Mouse (Mus musculus): ENCODE measurements around the gene Shb.

Shb gene

GRCm38 (mm10) chr4:45483271-45484245 lies 48.7 kb downstream of the Shb start:
- DNase-seq (ENCODE audit: low spot score in 2 of 2): no peak

GRCm38 (mm10) chr4:45482271-45482670 lies 50.0 kb downstream of the Shb start:
- no peak for DNase-seq (ENCODE audit: low spot score in 2 of 2)

GRCm38 (mm10) chr4:45481431-45481830 lies 50.8 kb downstream of the Shb start:
- DNase-seq (ENCODE audit: low spot score in 2 of 2): no peak

- DNase-seq (ENCODE audit: low spot score in 2 of 2): no peak
Observed at GRCm38 (mm10) chr4:45480595-45480994, 51.7 kb downstream of the Shb start.

- no peak for DNase-seq (ENCODE audit: low spot score in 2 of 2)
Observed at GRCm38 (mm10) chr4:45479433-45479832, 52.8 kb downstream of the Shb start.

- DNase-seq (ENCODE audit: low spot score in 2 of 2): peak; percentile 52 to 59
Observed at GRCm38 (mm10) chr4:45478178-45478577, 54.1 kb downstream of the Shb start.

- DNase-seq (ENCODE audit: low spot score in 2 of 2): no peak
Observed at GRCm38 (mm10) chr4:45477047-45477446, 55.2 kb downstream of the Shb start.

GRCm38 (mm10) chr4:45474832-45475231 lies 57.4 kb downstream of the Shb start:
- no peak for DNase-seq (ENCODE audit: low spot score in 2 of 2)

GRCm38 (mm10) chr4:45474131-45474530 lies 58.1 kb downstream of the Shb start:
- no peak for DNase-seq (ENCODE audit: low spot score in 2 of 2)

GRCm38 (mm10) chr4:45473129-45473528 lies 59.1 kb downstream of the Shb start:
- DNase-seq (ENCODE audit: low spot score in 2 of 2): peak; percentile 53 to 79

GRCm38 (mm10) chr4:45472706-45473105 lies 59.6 kb downstream of the Shb start:
- no peak for DNase-seq (ENCODE audit: low spot score in 2 of 2)

GRCm38 (mm10) chr4:45471654-45472556 lies 60.4 kb downstream of the Shb start:
- DNase-seq (ENCODE audit: low spot score in 2 of 2): peak in 1 of 2 experiments; percentile 70

- DNase-seq (ENCODE audit: low spot score in 2 of 2): no peak
Observed at GRCm38 (mm10) chr4:45469057-45469456, 63.2 kb downstream of the Shb start.

GRCm38 (mm10) chr4:45468507-45468906 lies 63.8 kb downstream of the Shb start:
- no peak for DNase-seq (ENCODE audit: low spot score in 2 of 2)

- DNase-seq (ENCODE audit: low spot score in 2 of 2): peak in 1 of 2 experiments; percentile 23
Observed at GRCm38 (mm10) chr4:45467115-45467912, 65.0 kb downstream of the Shb start.

GRCm38 (mm10) chr4:45464941-45465340 lies 67.3 kb downstream of the Shb start:
- DNase-seq (ENCODE audit: low spot score in 2 of 2): no peak

- no peak for DNase-seq (ENCODE audit: low spot score in 2 of 2)
Observed at GRCm38 (mm10) chr4:45464528-45464927, 67.7 kb downstream of the Shb start.

- DNase-seq (ENCODE audit: low spot score in 2 of 2): no peak
Observed at GRCm38 (mm10) chr4:45464123-45464522, 68.1 kb downstream of the Shb start.

- DNase-seq (ENCODE audit: low spot score in 2 of 2): no peak
Observed at GRCm38 (mm10) chr4:45462628-45463027, 69.6 kb downstream of the Shb start.

GRCm38 (mm10) chr4:45461661-45462060 lies 70.6 kb downstream of the Shb start:
- DNase-seq (ENCODE audit: low spot score in 2 of 2): no peak

- DNase-seq (ENCODE audit: low spot score in 2 of 2): no peak
Observed at GRCm38 (mm10) chr4:45459375-45459774, 72.9 kb downstream of the Shb start.

Measured in left cerebral cortex, adult 9 months (tissue).